Mouse (Mus musculus) megakaryocyte, embryonic 14.5 days (primary cell): ENCODE measurements around the gene Pcgf6. TPM values are rescaled to one million over a fixed set of nuclear protein-coding genes. Genes with fewer than 3 reads are reported as not detected.

Source experiments
- H3K27me3 ChIP-seq: replicated peaks from 2 replicates; pipeline ENCODE3; 2012; ENCODE audit warnings: inconsistent platforms
- H3K36me3 ChIP-seq: replicated peaks from 2 replicates; pipeline ENCODE3; 2012; ENCODE audit warnings: low read length, inconsistent platforms, mixed read lengths
- H3K4me1 ChIP-seq: 2 replicates; pipeline ENCODE4 v1.6.1; 2012; ENCODE audit warnings: inconsistent platforms
- H3K4me3 ChIP-seq: replicated peaks from 2 replicates; pipeline ENCODE3; 2012; ENCODE audit warnings: moderate library complexity, mild to moderate bottlenecking, inconsistent platforms
- H3K9me3 ChIP-seq: 2 replicates; pipeline ENCODE4 v1.6.1; 2012; ENCODE audit warnings: inconsistent platforms
- FLI1 ChIP-seq: IDR thresholded peaks from 2 replicates; pipeline ENCODE4 v1.6.1; 2012; ENCODE audit warnings: low read length, inconsistent platforms, mixed read lengths
- GATA1 ChIP-seq: IDR thresholded peaks from 3 replicates; pipeline ENCODE4 v1.6.1; 2012; ENCODE audit warnings: mixed read lengths, low read length, inconsistent platforms, borderline replicate concordance
- polyA plus RNA-seq: library from polyadenylated mRNA; stranded (reverse); fragments of >175 nt; gene quantifications from 2 replicates; pipeline ENCODE4 v1.2.3, GENCODE M21; 2012; ENCODE audit warnings: low replicate concordance; ENCODE audit not compliant: insufficient read depth

Gene Pcgf6
- polyA plus RNA-seq, 1 experiment: 2.9 TPM

DNA sequence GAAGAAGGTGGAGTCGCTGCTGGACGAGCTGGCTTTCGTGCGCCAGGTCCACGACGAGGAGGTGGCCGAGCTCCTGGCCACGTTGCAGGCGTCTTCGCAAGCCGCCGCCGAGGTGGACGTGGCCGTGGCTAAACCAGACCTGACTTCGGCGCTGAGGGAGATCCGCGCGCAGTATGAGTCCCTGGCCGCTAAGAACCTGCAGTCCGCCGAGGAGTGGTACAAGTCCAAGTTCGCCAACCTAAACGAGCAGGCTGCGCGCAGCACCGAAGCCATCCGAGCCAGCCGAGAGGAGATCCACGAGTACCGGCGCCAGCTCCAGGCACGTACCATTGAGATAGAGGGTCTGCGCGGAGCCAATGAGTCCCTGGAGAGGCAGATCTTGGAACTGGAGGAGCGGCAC, 35.3 kb downstream of the Pcgf6 start:
- peaks cover 85% of the 10 kb centered on the region for H3K27me3 ChIP-seq
- peak overlapping the region; percentile 88 for H3K4me3 ChIP-seq
- TF ChIP-seq FLI1 (no peak), GATA1 (no peak)

DNA sequence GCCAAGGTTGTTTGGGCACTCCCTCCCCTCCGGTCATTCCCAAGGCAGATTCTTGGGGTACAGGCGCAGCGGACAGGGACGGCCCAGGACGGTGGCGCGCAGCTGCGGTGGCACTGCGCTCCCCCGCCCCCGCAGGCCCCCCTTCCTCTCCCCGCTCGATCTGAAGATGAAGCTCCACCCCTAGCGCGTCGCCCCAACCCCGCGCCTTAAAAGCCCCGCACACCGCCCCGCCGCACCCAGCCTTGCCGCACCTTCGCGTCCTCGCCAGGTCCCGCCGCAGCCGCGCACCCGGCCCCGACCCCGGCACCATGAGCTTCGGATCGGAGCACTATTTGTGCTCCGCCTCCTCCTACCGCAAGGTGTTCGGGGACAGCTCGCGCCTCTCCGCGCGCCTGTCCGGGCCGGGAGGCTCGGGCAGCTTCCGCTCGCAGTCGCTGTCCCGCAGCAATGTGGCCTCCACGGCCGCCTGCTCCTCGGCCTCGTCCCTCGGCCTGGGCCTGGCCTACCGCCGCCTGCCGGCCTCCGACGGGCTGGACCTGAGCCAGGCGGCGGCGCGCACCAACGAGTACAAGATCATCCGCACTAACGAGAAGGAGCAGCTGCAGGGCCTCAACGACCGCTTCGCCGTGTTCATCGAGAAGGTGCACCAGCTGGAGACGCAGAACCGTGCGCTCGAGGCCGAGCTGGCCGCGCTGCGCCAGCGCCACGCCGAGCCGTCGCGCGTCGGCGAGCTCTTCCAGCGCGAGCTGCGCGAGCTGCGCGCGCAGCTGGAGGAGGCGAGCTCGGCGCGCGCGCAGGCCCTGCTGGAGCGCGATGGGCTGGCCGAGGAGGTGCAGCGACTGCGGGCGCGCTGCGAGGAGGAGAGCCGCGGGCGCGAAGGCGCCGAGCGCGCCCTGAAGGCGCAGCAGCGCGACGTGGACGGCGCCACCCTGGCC, 36.0 kb downstream of the Pcgf6 start, which contains the start of the genes Ina and Nt5c2:
Gene Ina, plus strand, starts transcription at position 252 of the 935 bp plus-strand sequence.
Gene Nt5c2, minus strand, starts transcription at position 707 of the 935 bp plus-strand sequence.
- H3K36me3 ChIP-seq: no peaks in the 10 kb centered on the region
- TF ChIP-seq GATA1 (no peak), FLI1 (no peak)
- H3K4me3 ChIP-seq: peak within 1 kb of the TSS; percentile 88
- H3K9me3 ChIP-seq: peaks cover 14% of the 10 kb centered on the region; the same call in 1 of the 2 replicates
- H3K27me3 ChIP-seq: peaks cover 87% of the 10 kb centered on the region
- H3K4me1 ChIP-seq: peaks cover 17% of the 10 kb centered on the region

More for the DNA sequence above, 35.3 kb downstream of the Pcgf6 start:
- Histone ChIP-seq H3K36me3 (no peaks in the 10 kb centered on the region), H3K9me3 (peaks cover 14% of the 10 kb centered on the region; the same call in 1 of the 2 replicates), H3K4me1 (peaks cover 17% of the 10 kb centered on the region)

DNA sequence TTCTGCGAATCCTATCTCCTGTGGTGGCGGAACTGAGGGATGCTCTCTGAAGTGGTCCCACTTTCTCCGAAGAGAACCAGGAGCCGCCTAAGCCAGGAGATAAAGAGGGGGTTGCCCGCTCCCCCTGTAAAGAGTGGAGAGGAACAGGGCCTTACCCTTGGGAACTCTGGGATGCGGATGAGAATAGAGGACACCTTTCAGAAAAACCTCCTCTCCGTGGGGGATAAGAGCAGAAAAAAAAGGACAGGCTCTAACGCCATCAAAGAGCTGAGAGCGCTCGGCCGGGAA, 36.6 kb downstream of the Pcgf6 start:
- Histone ChIP-seq H3K9me3 (peaks cover 14% of the 10 kb centered on the region; the same call in 1 of the 2 replicates), H3K36me3 (no peaks in the 10 kb centered on the region), H3K4me1 (peaks cover 17% of the 10 kb centered on the region), H3K4me3 (no peak overlapping the region), H3K27me3 (peaks cover 81% of the 10 kb centered on the region)
- TF ChIP-seq FLI1: no peak
- no peak for TF ChIP-seq GATA1

DNA sequence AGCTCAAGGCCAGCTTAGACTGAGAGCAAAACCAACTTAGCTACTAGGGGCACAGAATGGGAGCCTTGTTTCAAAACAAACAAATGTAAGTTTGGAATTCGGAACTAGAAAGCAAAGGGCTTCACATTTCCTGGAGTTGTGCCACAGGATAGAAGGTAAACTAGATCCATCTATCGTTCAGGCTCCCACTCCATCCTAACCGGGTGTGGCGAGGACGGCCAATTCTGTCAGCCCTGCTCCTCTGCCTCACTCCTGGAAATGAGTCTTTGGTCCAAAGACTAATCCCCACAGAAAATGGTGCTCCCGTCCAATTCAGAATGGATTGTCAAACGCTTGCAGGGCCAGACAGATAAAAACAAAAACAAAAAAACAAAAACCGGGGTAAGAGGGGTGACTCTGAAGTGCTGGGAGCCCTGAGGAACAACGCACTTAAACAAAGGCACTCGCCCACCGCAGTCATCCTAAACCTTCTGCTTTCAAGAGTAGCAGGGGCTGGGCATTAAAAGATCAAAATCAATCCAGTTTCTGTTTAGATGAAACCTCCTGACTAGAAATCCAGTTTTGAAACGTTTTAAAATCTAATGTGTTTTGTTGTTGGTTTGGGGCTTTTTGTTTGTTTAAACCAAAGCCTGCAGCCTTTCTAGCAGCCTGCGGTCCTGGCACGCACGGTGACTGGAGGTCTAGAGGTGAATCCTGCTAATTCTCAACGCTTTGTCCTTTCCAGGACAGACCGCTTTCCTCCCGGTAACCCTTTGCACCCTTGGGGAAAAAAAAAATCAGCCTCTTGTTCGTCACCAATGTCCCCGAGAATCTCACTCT, 37.2 kb downstream of the Pcgf6 start:
- no peaks in the 10 kb centered on the region for H3K36me3 ChIP-seq
- no peak overlapping the region for H3K4me3 ChIP-seq
- H3K4me1 ChIP-seq: peaks cover 17% of the 10 kb centered on the region
- peaks cover 80% of the 10 kb centered on the region for H3K27me3 ChIP-seq
- peaks cover 14% of the 10 kb centered on the region; the same call in 1 of the 2 replicates for H3K9me3 ChIP-seq
- TF ChIP-seq GATA1 (no peak), FLI1 (no peak)

DNA sequence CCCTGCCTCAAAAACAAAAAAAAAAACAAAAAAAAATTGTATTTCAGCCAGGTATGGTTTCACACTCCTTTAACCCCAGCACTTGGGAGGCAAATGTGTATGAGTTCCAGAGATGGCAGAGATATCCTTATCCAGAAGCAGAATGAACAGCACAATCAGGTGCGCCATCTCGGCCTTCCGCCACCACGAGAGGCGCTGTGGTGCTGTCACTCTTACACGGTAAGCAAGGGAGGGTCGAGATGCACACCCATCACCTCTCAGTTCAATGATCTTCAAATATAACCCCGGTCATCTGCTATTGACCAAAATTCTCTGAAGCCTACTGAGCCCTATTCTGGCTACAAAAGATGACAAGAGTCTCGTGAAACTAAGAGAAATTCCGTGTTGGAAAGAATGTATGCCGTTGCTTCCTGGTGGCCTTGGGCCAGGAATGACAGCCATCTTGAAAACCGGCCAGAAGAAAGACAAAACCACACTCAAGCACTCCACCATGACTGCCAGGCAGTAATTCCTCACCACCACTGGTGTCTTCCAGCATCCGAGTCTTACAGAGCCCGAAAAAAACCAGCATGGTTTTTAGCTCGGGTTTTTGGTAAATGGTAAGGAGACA, 38.1 kb downstream of the Pcgf6 start:
- peaks cover 21% of the 10 kb centered on the region for H3K9me3 ChIP-seq
- no peak for TF ChIP-seq FLI1
- no peak for TF ChIP-seq GATA1
- no peak overlapping the region for H3K4me3 ChIP-seq
- H3K4me1 ChIP-seq: peaks cover 17% of the 10 kb centered on the region
- no peaks in the 10 kb centered on the region for H3K36me3 ChIP-seq
- H3K27me3 ChIP-seq: peaks cover 76% of the 10 kb centered on the region

DNA sequence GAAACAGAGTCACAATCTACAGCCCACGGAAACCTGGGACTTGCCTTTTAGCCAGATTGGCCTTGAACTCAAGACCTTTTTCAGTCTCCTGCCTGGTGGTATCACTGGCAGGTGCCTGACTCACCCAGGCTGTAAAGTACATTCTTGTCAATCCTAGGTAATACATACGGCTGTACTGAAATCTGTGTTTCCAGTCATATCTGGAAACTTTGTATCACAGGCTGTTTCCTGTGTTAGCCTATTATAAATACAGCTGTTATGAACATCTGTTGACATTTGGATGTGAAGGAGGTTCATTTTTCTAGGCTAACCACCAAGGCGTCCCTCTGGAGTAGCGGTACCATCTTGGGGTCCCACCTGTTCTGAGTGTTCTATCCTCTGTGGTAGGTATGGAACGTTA, 40.8 kb downstream of the Pcgf6 start:
- Histone ChIP-seq H3K9me3 (peaks cover 17% of the 10 kb centered on the region), H3K36me3 (no peaks in the 10 kb centered on the region), H3K4me3 (no peak overlapping the region), H3K27me3 (peaks cover 58% of the 10 kb centered on the region), H3K4me1 (peaks cover 8% of the 10 kb centered on the region)
- no peak for TF ChIP-seq GATA1

DNA sequence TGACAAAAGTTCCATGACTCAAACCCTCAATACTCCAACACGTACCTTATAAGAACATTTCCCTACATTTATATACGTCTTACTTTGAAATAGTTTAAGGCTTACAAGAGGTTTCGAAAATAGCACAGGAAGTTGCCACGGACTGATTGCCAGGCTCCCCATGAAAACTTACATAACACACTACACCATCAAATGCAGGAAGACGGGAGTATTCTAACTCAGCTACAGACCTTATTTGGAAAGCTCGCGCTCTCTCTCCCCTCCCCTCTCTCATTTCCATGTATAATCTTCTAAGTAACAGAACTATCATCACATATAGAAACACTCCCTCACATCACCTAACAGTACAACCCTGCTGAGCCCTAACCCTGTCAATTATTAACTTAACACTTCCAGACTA, 41.3 kb downstream of the Pcgf6 start:
- Histone ChIP-seq H3K9me3 (peaks cover 17% of the 10 kb centered on the region), H3K27me3 (peaks cover 55% of the 10 kb centered on the region), H3K4me3 (no peak overlapping the region), H3K4me1 (peaks cover 3% of the 10 kb centered on the region), H3K36me3 (no peaks in the 10 kb centered on the region)
- TF ChIP-seq GATA1 (no peak), FLI1 (no peak)

DNA sequence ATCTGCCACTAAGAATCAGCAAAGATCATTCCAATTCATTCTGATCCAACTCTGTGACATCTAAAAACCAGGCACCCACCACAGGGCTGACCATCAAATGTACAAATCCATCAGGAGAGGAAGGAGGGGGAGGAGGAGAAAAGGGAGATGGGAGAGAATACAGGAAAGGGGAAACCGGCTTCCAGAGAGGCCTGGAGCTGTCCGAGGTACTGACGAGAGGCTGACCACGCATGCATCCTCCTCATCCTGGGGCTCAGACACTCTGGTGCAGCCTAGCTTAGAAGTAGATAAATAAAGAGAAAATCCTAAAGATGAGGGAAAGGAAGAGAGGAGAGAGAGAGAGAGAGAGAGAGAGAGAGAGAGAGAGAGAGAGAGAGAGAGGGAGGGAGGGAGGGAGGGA, 44.4 kb downstream of the Pcgf6 start:
- no peak for TF ChIP-seq GATA1
- TF ChIP-seq FLI1: no peak
- no peaks in the 10 kb centered on the region for H3K36me3 ChIP-seq
- no peak overlapping the region for H3K4me3 ChIP-seq
- H3K4me1 ChIP-seq: no peaks in the 10 kb centered on the region
- peaks cover 39% of the 10 kb centered on the region for H3K27me3 ChIP-seq
- H3K9me3 ChIP-seq: peaks cover 7% of the 10 kb centered on the region

DNA sequence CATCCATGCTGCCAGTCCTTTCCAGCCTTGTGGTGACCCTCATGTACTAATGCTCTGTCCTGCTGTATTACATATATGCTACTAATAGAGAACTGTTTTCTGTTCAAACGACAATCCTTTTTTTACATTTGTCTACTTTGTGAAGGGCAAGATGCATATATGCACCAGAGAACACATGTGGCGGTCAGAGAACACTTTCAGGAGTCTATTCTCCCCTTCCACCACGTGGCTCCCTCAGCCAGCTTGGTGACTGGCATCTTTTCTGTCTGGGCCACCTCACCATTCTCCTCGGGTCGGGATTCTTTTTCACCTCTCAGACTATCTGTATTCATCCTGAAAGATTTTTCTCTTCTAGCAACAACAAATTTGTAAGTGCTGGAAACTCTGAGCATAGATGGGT, 44.8 kb downstream of the Pcgf6 start:
- Histone ChIP-seq H3K36me3 (no peaks in the 10 kb centered on the region), H3K4me3 (no peak overlapping the region), H3K9me3 (peaks cover 7% of the 10 kb centered on the region), H3K27me3 (peaks cover 35% of the 10 kb centered on the region), H3K4me1 (no peaks in the 10 kb centered on the region)
- TF ChIP-seq FLI1 (no peak), GATA1 (no peak)
